Mouse (Mus musculus) intestine, postnatal 0 days (tissue): ENCODE data around the gene Dnajb8. TPM values are rescaled to one million over a fixed set of nuclear protein-coding genes. Genes with fewer than 3 reads are reported as not detected.
A peak's percentile ranks its signal among the peaks of the same experiment; 100 is the strongest.

Experiments
- ATAC-seq: fragments of 200-750 bp; cut with Nextera tagmentation; 2 replicates; pipeline ENCODE4 v1.8.0; 2017; ENCODE audit warnings: mild to moderate bottlenecking, moderate TSS enrichment, moderate library complexity
- H3K27ac ChIP-seq: fragments of 300-500 bp; sonication (generic); 2 replicates; pipeline ENCODE4 v1.5.1; 2014; ENCODE audit warnings: mild to moderate bottlenecking, low read depth, low read length, moderate library complexity
- H3K27me3 ChIP-seq: fragments of 300-500 bp; sonication (generic); replicated peaks from 2 replicates; pipeline ENCODE4 v1.6.1; 2014; ENCODE audit warnings: low read length, mixed read lengths; ENCODE audit not compliant: control insufficient read depth, insufficient read depth
- H3K36me3 ChIP-seq: fragments of 300-500 bp; sonication (generic); 2 replicates; pipeline ENCODE4 v1.6.1; 2014; ENCODE audit warnings: mild to moderate bottlenecking, moderate library complexity; ENCODE audit not compliant: control insufficient read depth, insufficient read depth
- H3K4me1 ChIP-seq: fragments of 300-500 bp; sonication (generic); replicated peaks from 2 replicates; pipeline ENCODE4 v1.6.1; 2014; ENCODE audit warnings: antibody characterized with exemption, low read length, mixed read lengths; ENCODE audit not compliant: control insufficient read depth, insufficient read depth
- H3K4me2 ChIP-seq: fragments of 300-500 bp; sonication (generic); replicated peaks from 2 replicates; pipeline ENCODE4 v1.6.1; 2014; ENCODE audit warnings: low read depth, mild to moderate bottlenecking, moderate library complexity
- H3K4me3 ChIP-seq: fragments of 300-500 bp; sonication (generic); 2 replicates; pipeline ENCODE4 v1.5.1; 2014; ENCODE audit warnings: low read depth, low read length
- H3K9ac ChIP-seq: fragments of 300-500 bp; sonication (generic); 2 replicates; pipeline ENCODE4 v1.6.1; 2014; ENCODE audit warnings: mild to moderate bottlenecking, low read depth, low read length
- H3K9me3 ChIP-seq: fragments of 300-500 bp; sonication (generic); 2 replicates; pipeline ENCODE4 v1.6.1; 2016; ENCODE audit warnings: mixed run types; ENCODE audit not compliant: control insufficient read depth
- CTCF ChIP-seq: sonication (generic); IDR thresholded peaks from 2 replicates; pipeline ENCODE4 v1.5.1; 2016; ENCODE audit warnings: low read depth, mild to moderate bottlenecking, control low read depth, antibody characterized with exemption, moderate library complexity
- WGBS: fragments of 180-500 bp; shearing (Covaris S2); extraction: QIAGEN DNeasy Blood & Tissue Kit; methylation state at CpG from one replicate; pipeline ENCODE4 v1.1.7; 2014; 5-methylcytosine and 5-hydroxymethylcytosine counted together
- polyA plus RNA-seq: library from polyadenylated mRNA; unstranded; fragments of >200 nt; fragmentation: Nextera tagmentation; extraction: Ambion mirVana; gene quantifications from 2 replicates; pipeline ENCODE4 v1.2.1, GENCODE M21; 2015

Dnajb8 gene
- not detected in 2 replicates for polyA plus RNA-seq

DNA sequence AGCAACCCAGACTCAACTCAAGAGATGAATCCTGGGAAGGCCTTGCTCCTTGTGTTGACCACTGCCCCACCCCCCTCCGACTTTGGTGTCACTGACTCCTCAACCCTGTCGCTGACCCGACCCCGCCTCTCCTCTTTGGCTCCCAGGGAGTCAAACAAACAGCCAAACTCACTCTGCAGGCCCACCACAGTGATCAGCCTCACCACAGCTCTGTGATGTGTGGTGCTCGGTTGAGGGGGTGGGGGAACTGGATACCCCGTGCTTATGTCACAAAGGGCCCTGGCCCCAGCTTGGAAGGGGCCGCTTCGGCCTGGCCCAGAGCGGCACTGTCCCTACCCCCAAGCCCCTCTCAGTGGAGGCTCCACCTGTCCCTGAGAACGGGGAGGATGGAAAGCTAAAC lies at the start of gene Dnajb8:
Gene Dnajb8, plus strand, starts transcription at position 301 of the 400 bp plus-strand sequence.
- no peak for ATAC-seq
- Histone ChIP-seq H3K27ac (no peak within 1 kb of the TSS), H3K27me3 (no peaks in the 10 kb centered on the region), H3K4me3 (no peak within 1 kb of the TSS), H3K9me3 (no peaks in the 10 kb centered on the region), H3K4me1 (no peaks in the 10 kb centered on the region), H3K9ac (no peak within 1 kb of the TSS), H3K36me3 (no peaks in the 10 kb centered on the region), H3K4me2 (no peak within 1 kb of the TSS)
- TF ChIP-seq CTCF, result no peak
- 55% methylated on average over 10 of the region's 10 CpGs for WGBS

DNA sequence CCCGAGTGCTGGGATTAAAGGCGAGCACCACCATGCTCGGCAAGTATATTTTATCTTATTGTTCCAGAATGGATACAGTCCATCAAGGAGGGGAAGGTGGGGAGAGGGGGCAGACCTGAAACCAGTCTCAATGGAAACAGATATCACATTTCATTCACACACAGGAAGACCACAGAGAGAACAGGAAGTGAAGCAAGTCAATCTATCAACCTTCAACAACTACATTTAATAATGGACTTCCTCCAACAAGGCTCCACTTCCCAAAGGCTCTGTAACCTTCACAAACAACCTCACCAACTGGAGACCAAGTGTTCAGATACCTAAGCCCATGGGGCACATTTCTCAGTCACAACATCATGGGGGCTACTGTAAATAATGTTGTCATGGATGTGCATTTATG lies 47.9 kb upstream of the Dnajb8 start:
- no peaks in the 10 kb centered on the region for H3K36me3 ChIP-seq
- no peak for TF ChIP-seq CTCF
- no peak overlapping the region for H3K4me2 ChIP-seq
- H3K27me3 ChIP-seq, result no peaks in the 10 kb centered on the region
- no peak for ATAC-seq
- no peak overlapping the region for H3K27ac ChIP-seq
- WGBS, result 86% methylated on average over 3 of the region's 3 CpGs
- H3K4me3 ChIP-seq, result no peak overlapping the region
- no peak overlapping the region for H3K9ac ChIP-seq
- H3K9me3 ChIP-seq, result 0 out of 2 replicates have a peak, but pooled peaks cover 5% of the 10 kb centered on the region
- no peaks in the 10 kb centered on the region for H3K4me1 ChIP-seq

DNA sequence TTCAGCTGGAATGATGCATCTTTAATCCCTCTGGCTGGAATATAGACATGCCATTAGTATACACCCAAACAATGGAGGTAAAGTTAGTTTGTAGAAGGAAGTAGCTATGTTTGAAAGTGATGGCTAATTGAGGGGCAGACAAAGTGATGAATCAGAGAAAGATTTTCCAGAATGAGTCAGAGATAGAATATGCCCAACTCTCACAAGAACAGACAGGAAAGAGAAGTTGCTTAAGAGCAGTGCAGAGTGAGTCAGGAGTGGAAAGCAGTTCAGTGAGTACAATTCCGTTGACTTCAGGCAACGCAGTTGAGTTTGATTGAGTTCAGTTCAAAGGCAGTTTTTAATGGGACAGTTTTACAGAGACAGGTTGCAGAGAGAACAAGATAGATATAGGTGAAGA lies 47.4 kb upstream of the Dnajb8 start:
- 91% methylated on average over 2 of the region's 2 CpGs for WGBS
- Histone ChIP-seq H3K4me2 (no peak overlapping the region), H3K36me3 (no peaks in the 10 kb centered on the region), H3K27ac (no peak overlapping the region), H3K4me3 (no peak overlapping the region), H3K9me3 (0 out of 2 replicates have a peak, but pooled peaks cover 5% of the 10 kb centered on the region), H3K27me3 (no peaks in the 10 kb centered on the region), H3K9ac (no peak overlapping the region), H3K4me1 (no peaks in the 10 kb centered on the region)
- TF ChIP-seq CTCF, result no peak
- no peak for ATAC-seq

DNA sequence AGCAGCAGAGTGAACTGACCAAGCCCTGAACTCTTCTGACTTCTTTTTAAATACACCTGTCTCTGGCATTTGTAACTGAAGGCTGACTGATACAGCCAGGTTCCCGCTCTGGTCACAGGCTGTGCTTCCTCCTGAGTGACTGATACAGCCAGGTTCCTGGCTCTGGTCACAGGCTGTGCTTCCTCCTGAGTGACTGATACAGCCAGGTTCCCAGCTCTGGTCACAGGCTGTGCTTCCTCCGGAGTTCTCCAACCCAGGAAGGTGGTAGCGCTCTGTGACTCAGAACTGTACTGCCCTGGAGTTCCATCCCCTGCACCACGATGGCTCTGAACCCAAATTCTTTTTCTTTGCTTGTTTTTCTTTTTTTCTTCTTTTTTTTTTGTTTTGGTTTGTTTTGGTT lies 37.4 kb upstream of the Dnajb8 start:
- Histone ChIP-seq H3K4me2 (no peak overlapping the region), H3K9ac (no peak overlapping the region), H3K9me3 (no peaks in the 10 kb centered on the region), H3K27ac (no peak overlapping the region), H3K27me3 (peaks cover 26% of the 10 kb centered on the region), H3K36me3 (no peaks in the 10 kb centered on the region), H3K4me3 (no peak overlapping the region), H3K4me1 (no peaks in the 10 kb centered on the region; the same call in 1 of the 2 replicates)
- 67% methylated on average over 4 of the region's 4 CpGs for WGBS
- TF ChIP-seq CTCF, result no peak
- ATAC-seq, result no peak

DNA sequence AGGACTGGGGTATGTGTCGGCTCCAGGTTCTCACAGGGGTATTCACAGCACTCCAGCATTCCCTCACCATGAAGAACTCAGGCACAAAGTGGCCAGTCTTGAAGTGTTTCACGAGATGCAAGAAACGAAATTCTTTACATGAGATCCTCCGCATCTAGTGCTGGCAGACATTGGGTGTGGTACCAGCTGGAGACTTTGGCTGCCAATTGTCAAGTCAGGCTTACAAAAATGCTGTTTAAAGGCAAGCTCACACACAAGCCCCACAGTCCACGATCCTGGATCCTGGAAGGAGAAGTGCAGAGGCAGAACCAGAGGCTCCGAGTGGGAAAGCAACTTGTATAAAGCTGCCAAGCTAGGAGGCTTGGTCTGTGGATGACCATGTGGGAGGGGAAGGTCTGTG lies 33.9 kb upstream of the Dnajb8 start:
- TF ChIP-seq CTCF, result no peak
- Histone ChIP-seq H3K9me3 (no peaks in the 10 kb centered on the region), H3K27ac (no peak overlapping the region), H3K4me3 (no peak overlapping the region), H3K4me1 (no peaks in the 10 kb centered on the region; the same call in 1 of the 2 replicates), H3K36me3 (no peaks in the 10 kb centered on the region), H3K9ac (no peak overlapping the region), H3K27me3 (peaks cover 61% of the 10 kb centered on the region), H3K4me2 (no peak overlapping the region)
- no peak for ATAC-seq
- WGBS, result 85% methylated on average over 6 of the region's 6 CpGs

DNA sequence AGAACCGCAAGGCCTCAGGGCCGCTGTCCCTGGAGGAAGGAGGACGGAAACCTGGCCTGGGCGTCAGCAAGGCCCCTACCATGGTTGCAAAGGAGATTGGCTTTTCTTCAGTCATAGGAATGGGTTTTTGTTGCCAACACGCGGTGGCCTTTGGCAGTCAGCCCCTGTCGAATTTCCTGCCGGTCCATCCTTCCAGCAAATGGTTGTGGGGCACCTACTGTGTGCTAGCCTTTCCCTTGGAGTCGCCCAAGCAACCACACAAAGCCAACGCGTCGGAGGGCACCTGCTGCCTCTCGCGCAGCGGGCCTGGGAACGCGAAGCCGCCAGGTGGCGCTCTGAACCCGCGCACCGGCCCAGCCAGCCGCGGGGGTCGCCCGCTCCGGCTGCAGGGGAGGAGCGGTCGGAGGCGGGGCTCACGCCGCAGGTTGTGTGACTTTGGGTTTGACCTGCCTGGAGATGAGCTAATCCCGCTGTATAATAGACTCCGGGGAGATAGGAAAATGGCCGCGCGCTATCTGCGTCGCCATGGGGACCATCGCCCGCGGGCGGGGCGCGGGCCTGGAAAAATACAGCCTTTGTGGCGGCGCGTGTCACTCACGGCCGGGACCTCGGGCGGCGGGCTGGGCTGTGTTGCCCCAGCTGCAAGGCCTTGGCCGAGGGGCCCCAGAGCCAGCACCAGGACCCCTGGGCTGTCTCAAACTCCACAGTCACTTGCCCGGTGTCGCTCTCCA lies 32.6 kb upstream of the Dnajb8 start:
- Histone ChIP-seq H3K4me3 (peak overlapping the region; percentile 51), H3K9ac (no peak overlapping the region), H3K9me3 (no peaks in the 10 kb centered on the region), H3K4me1 (peaks cover 7% of the 10 kb centered on the region; the same call in 1 of the 2 replicates), H3K27ac (no peak overlapping the region), H3K27me3 (peaks cover 74% of the 10 kb centered on the region), H3K36me3 (no peaks in the 10 kb centered on the region), H3K4me2 (peak overlapping the region; percentile 65)
- under 1% methylated on average over 54 of the region's 56 CpGs for WGBS
- peak; percentile 97 for TF ChIP-seq CTCF
- peak; percentile 63 for ATAC-seq

DNA sequence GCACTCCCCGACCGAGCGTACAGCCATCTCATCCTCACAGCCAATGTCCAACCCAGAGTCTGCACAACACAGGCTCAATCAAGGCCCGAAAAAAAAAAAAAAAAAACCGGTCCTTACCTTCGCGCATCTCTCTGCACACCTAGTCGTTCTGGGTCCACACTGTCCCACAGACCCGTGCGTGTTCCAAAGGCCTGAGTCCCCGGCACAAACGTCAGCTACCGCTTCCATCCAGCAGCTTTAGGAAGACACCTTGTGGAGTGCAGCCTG lies 32.1 kb upstream of the Dnajb8 start:
- H3K36me3 ChIP-seq, result no peaks in the 10 kb centered on the region
- no peak overlapping the region for H3K27ac ChIP-seq
- H3K9ac ChIP-seq, result no peak overlapping the region
- peak overlapping the region; percentile 65 for H3K4me2 ChIP-seq
- peaks cover 79% of the 10 kb centered on the region for H3K27me3 ChIP-seq
- WGBS, result 4% methylated on average over 13 of the region's 13 CpGs
- H3K4me1 ChIP-seq, result peaks cover 7% of the 10 kb centered on the region; the same call in 1 of the 2 replicates
- H3K9me3 ChIP-seq, result no peaks in the 10 kb centered on the region
- ATAC-seq, result peak; percentile 10; the same call in 1 of the 2 replicates
- TF ChIP-seq CTCF, result no peak
- peak overlapping the region; percentile 51 for H3K4me3 ChIP-seq
